Mouse (Mus musculus) heart, embryonic 14.5 days (tissue): Measurements from ENCODE around the gene Kcnc4. TPM values are rescaled to one million over a fixed set of nuclear protein-coding genes. Genes with fewer than 3 reads are reported as not detected.

ENCODE experiments used
- ATAC-seq: fragments of 200-750 bp; cut with Nextera tagmentation; 2 replicates; pipeline ENCODE4 v1.8.0; 2017; ENCODE audit warnings: low read depth, moderate TSS enrichment; ENCODE audit not compliant: insufficient number of reproducible peaks, insufficient read depth, low FRiP score
- H3K27ac ChIP-seq, 2 experiments: fragments of 200-500 bp in 1 of 2; fragments of 300-500 bp in 1 of 2; sonication (generic) in 1 of 2; replicated peaks in 1 of 2; 2 replicates each; pipeline ENCODE4 v1.5.1; 2012 to 2014; ENCODE audit warnings: low read depth in 2 of 2, low read length in 2 of 2, control low read depth in 1 of 2, mild to moderate bottlenecking in 1 of 2, mixed read lengths in 1 of 2; ENCODE audit not compliant: control insufficient read depth in 1 of 2, insufficient read depth in 1 of 2
- H3K27me3 ChIP-seq: fragments of 300-500 bp; sonication (generic); 2 replicates; pipeline ENCODE4 v1.6.1; 2014; ENCODE audit warnings: mild to moderate bottlenecking, low read length, control low read depth; ENCODE audit not compliant: control insufficient read depth, insufficient read depth
- H3K36me3 ChIP-seq: fragments of 300-500 bp; sonication (generic); 2 replicates; pipeline ENCODE4 v1.6.1; 2014; ENCODE audit warnings: mild to moderate bottlenecking, control low read depth, low read length, mixed read lengths; ENCODE audit not compliant: control insufficient read depth, insufficient read depth
- H3K4me1 ChIP-seq, 2 experiments: fragments of 200-500 bp in 1 of 2; fragments of 300-500 bp in 1 of 2; sonication (generic) in 1 of 2; 2 replicates each; pipeline ENCODE4 v1.6.1; 2012 to 2014; ENCODE audit warnings: low read length in 2 of 2, control low read depth in 1 of 2, mixed read lengths in 1 of 2; ENCODE audit not compliant: control insufficient read depth in 2 of 2, insufficient read depth in 2 of 2
- H3K4me2 ChIP-seq: fragments of 300-500 bp; sonication (generic); 2 replicates; pipeline ENCODE4 v1.6.1; 2014; ENCODE audit warnings: mild to moderate bottlenecking, low read length
- H3K4me3 ChIP-seq, 2 experiments: fragments of 200-500 bp in 1 of 2; fragments of 300-500 bp in 1 of 2; sonication (generic) in 1 of 2; 2 replicates each; pipeline ENCODE4 v1.5.1; 2012 to 2014; ENCODE audit warnings: low read length in 2 of 2, mild to moderate bottlenecking in 2 of 2, control low read depth in 1 of 2, low read depth in 1 of 2, moderate library complexity in 1 of 2; ENCODE audit not compliant: control insufficient read depth in 1 of 2, insufficient read depth in 1 of 2
- H3K9ac ChIP-seq: fragments of 300-500 bp; sonication (generic); 2 replicates; pipeline ENCODE4 v1.6.1; 2014; ENCODE audit warnings: mild to moderate bottlenecking, low read length
- H3K9me3 ChIP-seq: fragments of 300-500 bp; sonication (generic); 2 replicates; pipeline ENCODE4 v1.6.1; 2016; ENCODE audit warnings: low read length, control low read depth; ENCODE audit not compliant: control insufficient read depth
- WGBS: fragments of 180-500 bp; shearing (Covaris S2); extraction: QIAGEN DNeasy Blood & Tissue Kit; methylation state at CpG from one replicate; pipeline ENCODE4 v1.1.7; 2014; 5-methylcytosine and 5-hydroxymethylcytosine counted together
- polyA plus RNA-seq: library from polyadenylated mRNA; unstranded; fragments of >200 nt; fragmentation: Nextera tagmentation; extraction: Ambion mirVana; gene quantifications from 2 replicates; pipeline ENCODE4 v1.2.1, GENCODE M21; 2014

Gene Kcnc4
- polyA plus RNA-seq, 1 experiment from 2014 or later: 0.12 TPM

- H3K9ac ChIP-seq: no peak overlapping the region
- no peak overlapping the region for H3K4me3 ChIP-seq
- no peak overlapping the region for H3K4me2 ChIP-seq
- H3K27me3 ChIP-seq: no peaks in the 10 kb centered on the region
- WGBS: 48% methylated on average over 7 of the region's 7 CpGs
- H3K4me1 ChIP-seq: peaks cover 13 to 27% of the 10 kb centered on the region in 2 experiments
- H3K36me3 ChIP-seq: peaks cover 17% of the 10 kb centered on the region
- H3K9me3 ChIP-seq: peaks cover 28% of the 10 kb centered on the region
- H3K27ac ChIP-seq: peak overlapping the region in 1 of 2 experiments; percentile 37; a peak in 1 of 4 replicates
- ATAC-seq: no peak
Observed at GRCm38 (mm10) chr3:107501702-107502151, 42.4 kb upstream of the Kcnc4 start.

GRCm38 (mm10) chr3:107500301-107500700 lies 40.9 kb upstream of the Kcnc4 start:
- Histone ChIP-seq H3K36me3 (peaks cover 21% of the 10 kb centered on the region), H3K4me2 (no peak overlapping the region), H3K9ac (no peak overlapping the region), H3K9me3 (peaks cover 28% of the 10 kb centered on the region), H3K4me3 (no peak overlapping the region), H3K4me1 (peaks cover 5 to 14% of the 10 kb centered on the region in 2 experiments), H3K27me3 (no peaks in the 10 kb centered on the region), H3K27ac (no peak overlapping the region)
- 91% methylated on average over 11 of the region's 11 CpGs for WGBS
- no peak for ATAC-seq

GRCm38 (mm10) chr3:107496086-107496850 lies 36.9 kb upstream of the Kcnc4 start:
- H3K27ac ChIP-seq: no peak overlapping the region
- H3K4me1 ChIP-seq: peaks cover 9 to 13% of the 10 kb centered on the region in 2 experiments
- WGBS: 73% methylated on average over 13 of the region's 13 CpGs
- no peak overlapping the region for H3K4me2 ChIP-seq
- peaks cover 27% of the 10 kb centered on the region for H3K9me3 ChIP-seq
- H3K27me3 ChIP-seq: no peaks in the 10 kb centered on the region
- H3K9ac ChIP-seq: no peak overlapping the region
- H3K4me3 ChIP-seq: no peak overlapping the region
- peaks cover 30% of the 10 kb centered on the region for H3K36me3 ChIP-seq
- ATAC-seq: no peak

- Histone ChIP-seq H3K27me3 (no peaks in the 10 kb centered on the region), H3K9ac (no peak overlapping the region), H3K4me2 (no peak overlapping the region), H3K9me3 (peaks cover 20% of the 10 kb centered on the region), H3K4me1 (peaks cover 13 to 20% of the 10 kb centered on the region in 2 experiments), H3K4me3 (no peak overlapping the region), H3K27ac (no peak overlapping the region), H3K36me3 (peaks cover 30% of the 10 kb centered on the region)
- no peak for ATAC-seq
- 82% methylated on average over 6 of the region's 6 CpGs for WGBS
Observed at GRCm38 (mm10) chr3:107495524-107495923, 36.2 kb upstream of the Kcnc4 start.

GRCm38 (mm10) chr3:107491459-107491858 lies 32.1 kb upstream of the Kcnc4 start:
- Histone ChIP-seq H3K9me3 (no peaks in the 10 kb centered on the region), H3K27ac (peak overlapping the region; percentile 70 to 82), H3K4me1 (peaks cover 15 to 33% of the 10 kb centered on the region in 2 experiments), H3K4me2 (0 out of 2 replicates have a peak overlapping the region, but pooled peaks have one; percentile 10), H3K4me3 (no peak overlapping the region), H3K9ac (0 out of 2 replicates have a peak overlapping the region, but pooled peaks have one; percentile 21), H3K36me3 (peaks cover 12% of the 10 kb centered on the region; the same call in 1 of the 2 replicates), H3K27me3 (no peaks in the 10 kb centered on the region)
- WGBS: 17% methylated on average over 6 of the region's 6 CpGs
- ATAC-seq: peak; percentile 79

GRCm38 (mm10) chr3:107488637-107489036 lies 29.3 kb upstream of the Kcnc4 start:
- Histone ChIP-seq H3K4me2 (no peak overlapping the region), H3K9me3 (no peaks in the 10 kb centered on the region), H3K9ac (no peak overlapping the region), H3K27ac (no peak overlapping the region), H3K4me3 (no peak overlapping the region), H3K4me1 (peaks cover 15 to 42% of the 10 kb centered on the region in 2 experiments), H3K36me3 (0 out of 2 replicates have a peak, but pooled peaks cover 2% of the 10 kb centered on the region), H3K27me3 (no peaks in the 10 kb centered on the region)
- ATAC-seq: no peak
- 31% methylated on average over 4 of the region's 4 CpGs for WGBS

- H3K27ac ChIP-seq: peak overlapping the region; percentile 48 to 67; a peak in 3 of 4 replicates
- H3K4me2 ChIP-seq: no peak overlapping the region
- peak; percentile 80 for ATAC-seq
Observed at GRCm38 (mm10) chr3:107483290-107483689, 23.9 kb upstream of the Kcnc4 start.

More at GRCm38 (mm10) chr3:107483290-107483689, 23.9 kb upstream of the Kcnc4 start:
- Histone ChIP-seq H3K27me3 (no peaks in the 10 kb centered on the region), H3K9me3 (no peaks in the 10 kb centered on the region), H3K4me1 (peaks cover 5 to 14% of the 10 kb centered on the region in 2 experiments), H3K4me3 (no peak overlapping the region), H3K9ac (no peak overlapping the region), H3K36me3 (no peaks in the 10 kb centered on the region)
- 16% methylated on average over 11 of the region's 11 CpGs for WGBS
